Mouse (Mus musculus) liver, embryonic 14.5 days (tissue): ENCODE data around the gene Nmi.

Experiments used
- CTCF ChIP-seq: IDR thresholded peaks from 2 replicates; pipeline ENCODE4 v1.5.1; 2016; ENCODE audit warnings: antibody characterized with exemption, low read depth, control low read depth
- EP300 ChIP-seq: IDR thresholded peaks from 2 replicates; pipeline ENCODE4 v1.6.1; 2016; ENCODE audit warnings: antibody characterized with exemption, low read depth

GRCm38 (mm10) chr2:51914944-51915680 is 58.2 kb downstream of the Nmi start:
- TF ChIP-seq CTCF: peak; percentile 68
- TF ChIP-seq EP300: no peak
